Mouse (Mus musculus) fibroblast of lung, adult 2 months (primary cell): Measurements from ENCODE around the gene Slc38a9.
A peak's percentile ranks its signal among the peaks of the same experiment; 100 is the strongest.

Experiments
- DNase-seq: peaks from one replicate; pipeline ENCODE4 v3.0.0-alpha.2; 2011; ENCODE audit warnings: low read depth

Gene Slc38a9

GRCm38 (mm10) chr13:112660574-112661381 is at the start of gene Slc38a9:
TSS of gene Slc38a9 (plus strand) at chr13:112660751.
- DNase-seq, result peak; percentile 83

DNA sequence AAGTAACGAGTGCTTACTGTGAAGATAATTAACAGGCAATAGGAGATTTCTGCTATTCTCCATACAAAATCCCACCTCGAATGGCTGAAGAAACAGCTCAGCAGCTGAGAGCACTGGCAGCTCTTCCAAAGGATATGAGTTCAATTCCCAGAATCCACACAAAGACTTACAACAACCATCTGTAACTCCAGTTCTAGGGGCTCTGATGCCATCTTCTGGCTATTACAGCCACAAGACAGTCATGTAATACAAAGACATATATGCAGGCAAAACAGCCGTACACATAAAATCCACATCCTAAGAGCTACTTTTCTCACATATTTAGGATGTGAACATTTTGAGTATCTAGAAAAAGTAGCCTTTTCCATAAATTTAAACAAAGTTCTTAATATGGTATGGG is 39.0 kb upstream of the Slc38a9 start:
- DNase-seq, result no peak

DNA sequence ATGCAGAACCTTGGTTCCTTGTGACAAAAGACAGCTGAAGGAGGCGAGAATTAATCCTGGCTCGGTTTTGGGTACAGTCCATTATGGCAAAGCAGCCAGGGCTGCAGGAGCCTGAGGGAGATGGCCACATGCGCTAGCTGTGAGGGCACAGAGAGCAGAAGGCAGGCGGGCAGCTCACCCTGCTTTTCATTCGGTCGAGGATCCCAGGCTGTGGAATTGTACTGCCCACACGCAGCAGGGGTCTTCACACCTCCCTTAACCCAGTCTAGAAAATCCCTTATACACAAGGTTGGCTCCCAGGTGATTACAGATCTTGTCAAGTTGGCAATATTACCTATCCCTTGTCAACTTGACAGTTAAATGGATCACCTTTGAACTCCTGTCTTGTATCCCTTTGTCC is 36.9 kb upstream of the Slc38a9 start:
- DNase-seq, result no peak

- DNase-seq, result no peak
These were observed 35.9 kb upstream of the Slc38a9 start for GRCm38 (mm10) chr13:112624622-112625021.

GRCm38 (mm10) chr13:112625566-112625965 is 35.0 kb upstream of the Slc38a9 start:
- no peak for DNase-seq

DNA sequence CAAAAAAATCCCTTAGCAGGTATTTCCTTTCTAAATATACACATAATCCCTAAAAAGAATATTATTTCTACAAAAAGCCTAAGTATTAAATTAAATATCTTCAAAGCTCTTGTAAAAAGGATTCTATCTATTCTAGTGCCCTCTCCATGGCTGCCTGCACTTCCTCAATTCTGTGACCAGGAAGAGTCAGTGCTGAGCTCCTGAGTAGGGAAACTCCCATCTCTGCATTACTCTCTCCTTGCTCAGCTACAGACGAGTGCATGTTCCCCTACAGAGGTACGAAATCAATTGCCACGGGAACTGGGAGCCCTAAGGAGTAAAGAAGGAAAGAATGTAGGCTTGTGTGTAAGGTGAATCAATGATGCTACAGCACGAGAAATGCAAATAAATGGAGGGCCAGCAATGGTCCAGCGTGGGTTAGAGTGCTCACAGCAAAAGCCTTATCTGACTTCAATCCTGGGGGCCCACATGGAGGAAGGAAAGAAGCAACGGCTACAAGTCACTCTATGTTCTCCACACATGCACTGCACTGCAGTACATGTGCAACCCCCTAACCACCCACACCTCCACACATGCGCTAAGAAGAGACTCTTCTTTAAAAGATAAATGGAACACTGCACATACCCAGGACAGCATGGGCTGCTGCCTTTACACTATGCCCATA is 25.2 kb upstream of the Slc38a9 start:
- DNase-seq, result no peak

DNA sequence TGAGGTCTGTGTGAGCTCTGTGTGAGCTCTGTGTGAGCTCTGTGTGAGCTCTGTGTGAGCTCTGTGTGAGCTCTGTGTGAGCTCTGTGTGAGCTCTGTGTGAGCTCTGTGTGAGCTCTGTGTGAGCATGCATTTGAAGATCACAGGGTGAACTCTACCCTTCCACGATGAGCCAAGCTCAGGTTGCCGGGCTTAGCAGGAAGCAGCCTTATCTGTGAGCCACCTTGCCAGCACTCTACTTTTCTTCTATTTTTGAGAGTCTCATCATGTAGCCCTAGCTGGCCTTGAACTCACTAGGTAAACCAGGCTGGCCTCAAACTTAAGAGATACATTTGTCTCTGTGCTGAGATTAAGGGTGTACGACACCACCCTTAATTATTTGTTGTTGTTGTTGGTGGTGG is 24.1 kb upstream of the Slc38a9 start:
- DNase-seq, result no peak

GRCm38 (mm10) chr13:112639111-112639510 is 21.4 kb upstream of the Slc38a9 start:
- no peak for DNase-seq

DNA sequence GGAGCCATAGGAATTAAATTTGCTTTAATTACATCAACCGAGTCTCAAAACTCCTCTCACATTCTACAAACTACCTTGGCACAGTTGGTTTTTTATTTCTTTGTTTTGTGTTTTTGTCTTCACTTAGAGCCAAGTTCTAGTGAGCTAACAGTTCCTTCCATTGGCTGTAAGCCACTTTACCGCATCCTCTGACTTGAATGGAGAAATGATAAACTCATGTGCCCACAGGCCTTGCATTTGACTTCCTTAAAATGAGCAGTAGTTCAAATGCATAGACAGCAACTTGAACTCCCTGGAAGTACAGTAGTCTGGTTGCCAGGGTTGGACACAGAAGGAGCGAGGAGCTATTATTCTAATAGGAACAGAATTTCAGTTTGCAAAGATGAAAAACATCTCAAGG is 17.7 kb upstream of the Slc38a9 start:
- no peak for DNase-seq

DNA sequence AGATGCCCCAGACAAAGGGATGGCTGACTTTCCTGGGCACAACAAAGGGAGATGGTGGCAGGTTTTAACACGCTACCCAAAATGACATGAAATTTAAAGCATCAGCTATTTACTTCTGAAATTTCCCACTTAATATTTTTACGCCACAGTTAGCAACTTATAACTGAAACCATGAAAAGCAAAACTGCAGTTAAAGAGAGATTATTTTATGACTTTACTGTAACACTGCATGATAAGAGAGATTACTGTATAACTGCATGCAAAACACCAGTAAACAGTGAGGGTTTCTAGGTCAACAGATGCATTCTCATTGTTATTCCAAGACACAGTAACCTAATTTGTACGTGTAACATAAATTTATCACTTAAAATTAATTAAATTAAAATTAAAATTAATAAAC is 15.6 kb upstream of the Slc38a9 start:
- no peak for DNase-seq

- DNase-seq, result no peak
These were observed 14.9 kb upstream of the Slc38a9 start for GRCm38 (mm10) chr13:112645529-112646186.

GRCm38 (mm10) chr13:112651183-112651582 is 9.4 kb upstream of the Slc38a9 start:
- DNase-seq, result no peak

DNA sequence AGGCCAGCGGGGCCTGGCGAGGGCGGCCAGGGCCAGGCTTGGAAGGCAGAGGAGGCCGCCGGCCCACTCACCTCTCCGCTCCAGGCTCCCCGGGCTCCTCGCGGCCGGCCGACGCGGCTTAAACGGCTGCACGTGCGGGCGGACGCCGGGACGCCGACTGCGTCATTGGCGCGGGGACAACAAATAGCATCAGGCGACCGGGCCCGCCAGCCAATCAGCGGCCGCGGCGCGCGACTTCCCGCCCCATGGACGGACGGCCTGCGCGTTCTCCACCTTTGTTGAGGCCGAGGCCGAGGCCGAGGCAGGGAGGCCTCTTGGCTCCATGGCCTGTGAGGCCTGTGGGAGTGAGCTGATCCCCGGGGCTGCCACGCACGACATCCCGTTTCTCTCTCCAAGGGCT is 8.3 kb upstream of the Slc38a9 start, which contains the start of gene Ddx4:
TSS of gene Ddx4 (minus strand) at position 271 of the 400 bp plus-strand sequence.
- DNase-seq, result no peak

DNA sequence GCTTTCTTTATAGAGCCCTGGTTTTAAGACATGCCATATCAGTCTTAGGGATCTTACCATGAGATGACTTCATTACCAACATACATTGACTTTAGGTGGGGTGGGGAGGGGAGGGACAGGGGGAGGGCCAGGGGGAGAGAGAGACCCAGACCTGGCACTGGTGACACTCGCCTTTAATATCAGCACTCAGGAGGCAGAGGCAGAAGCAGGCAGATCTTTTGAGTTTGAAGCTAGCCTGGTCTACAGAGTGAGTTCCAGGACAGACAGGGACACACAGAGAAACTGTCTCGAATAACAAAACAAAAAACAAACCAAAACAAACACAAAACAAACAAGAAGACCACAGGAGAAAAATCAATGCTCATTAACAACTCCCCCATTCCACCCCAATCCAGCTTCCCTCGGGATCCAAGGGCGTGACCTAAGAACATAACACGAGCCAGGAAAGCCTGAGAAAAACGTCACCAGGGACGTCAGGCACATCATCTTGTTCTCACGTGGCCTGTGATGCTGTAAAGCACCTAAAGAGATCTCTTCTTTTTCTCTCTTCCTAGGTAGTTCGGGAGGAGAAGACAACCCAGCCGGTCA is 471 bp upstream of the Slc38a9 start:
- no peak for DNase-seq

DNA sequence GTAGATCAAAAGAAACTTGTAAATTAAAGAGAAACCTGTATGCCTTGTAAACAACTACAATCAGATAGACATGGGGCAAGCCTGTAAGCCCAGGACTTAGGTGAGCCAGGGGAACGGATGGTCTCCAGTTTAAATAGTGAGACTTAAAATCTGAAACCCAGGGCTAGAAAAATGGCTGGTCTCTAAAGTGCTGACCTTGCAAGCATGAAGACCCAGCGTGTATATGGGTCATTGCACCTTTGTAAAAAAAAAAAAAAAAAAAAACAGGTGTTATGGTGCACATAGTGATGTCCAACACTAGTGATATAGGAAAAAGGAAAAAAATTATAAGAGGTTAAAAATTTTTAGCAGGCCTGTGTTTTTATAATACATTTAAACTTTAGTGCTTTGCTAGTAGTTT is 1.1 kb downstream of the Slc38a9 start:
- DNase-seq, result no peak

- DNase-seq, result no peak
These were observed 6.0 kb downstream of the Slc38a9 start for GRCm38 (mm10) chr13:112666433-112667024.

DNA sequence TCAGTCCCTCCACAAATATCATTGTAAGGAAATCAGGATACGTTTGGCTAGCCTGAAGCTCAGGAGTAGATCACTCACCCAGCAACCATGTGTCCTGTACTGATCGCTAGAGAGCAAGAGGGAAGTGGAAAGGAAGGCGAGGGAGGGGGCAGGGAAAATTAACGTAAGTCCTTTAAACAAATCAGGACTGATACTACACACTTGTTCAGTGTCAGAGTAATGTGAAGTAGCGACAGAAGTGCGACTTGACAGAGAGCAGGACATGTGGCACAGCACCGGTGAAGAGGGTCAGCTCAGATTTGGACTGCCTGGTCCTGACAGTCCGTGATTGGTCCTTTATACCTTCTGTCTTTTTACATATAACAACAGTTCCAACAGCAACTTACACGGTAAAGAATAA is 6.7 kb downstream of the Slc38a9 start:
- DNase-seq, result no peak

DNA sequence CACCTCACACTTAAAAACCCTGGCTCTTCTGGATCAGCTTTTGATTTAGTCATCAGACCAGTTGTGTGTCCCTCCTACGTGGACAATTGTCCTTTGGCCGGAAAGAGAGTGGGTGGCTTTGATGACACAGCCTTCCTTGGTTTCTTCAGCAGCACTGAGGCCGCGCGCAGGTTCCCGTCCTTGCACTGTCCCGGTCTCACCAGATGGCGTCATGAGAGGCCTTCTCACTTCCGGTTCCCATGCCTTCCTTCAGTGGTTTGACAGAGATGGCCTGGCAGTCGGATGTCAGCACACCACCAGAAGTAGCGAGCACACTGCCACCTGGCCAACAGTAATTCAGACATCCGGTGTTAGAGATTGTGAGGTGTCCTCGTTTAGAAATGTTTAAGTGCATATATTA is 11.2 kb downstream of the Slc38a9 start:
- no peak for DNase-seq

- DNase-seq, result no peak
These were observed 12.2 kb downstream of the Slc38a9 start for GRCm38 (mm10) chr13:112672797-112673196.

DNA sequence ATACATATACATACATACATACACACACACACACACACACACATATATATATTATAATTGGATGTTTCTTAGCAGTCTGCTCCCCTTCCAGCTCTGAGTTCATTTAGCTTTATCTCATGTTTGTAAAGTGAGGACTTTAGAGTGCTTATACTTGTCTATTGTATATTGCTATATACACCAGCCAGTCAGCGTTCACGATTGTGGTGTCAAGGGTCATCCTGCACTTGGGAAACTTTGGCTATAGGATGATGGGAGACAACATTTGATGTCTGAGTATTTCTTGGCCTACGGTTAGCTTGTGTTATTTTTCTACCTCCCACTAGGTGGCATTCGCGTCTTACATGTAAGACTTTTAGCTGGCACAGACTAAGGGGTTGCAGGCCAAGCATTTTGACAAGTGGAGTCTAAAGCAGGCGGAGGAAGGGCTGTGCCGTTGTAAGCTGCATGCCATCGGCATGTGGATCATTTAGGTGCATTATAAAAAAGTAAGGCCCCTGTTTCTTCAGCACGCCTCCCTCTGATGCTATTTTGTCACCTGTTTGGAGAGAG is 13.4 kb downstream of the Slc38a9 start:
- peak; percentile 60 for DNase-seq

GRCm38 (mm10) chr13:112678154-112678553 is 17.6 kb downstream of the Slc38a9 start:
- no peak for DNase-seq

DNA sequence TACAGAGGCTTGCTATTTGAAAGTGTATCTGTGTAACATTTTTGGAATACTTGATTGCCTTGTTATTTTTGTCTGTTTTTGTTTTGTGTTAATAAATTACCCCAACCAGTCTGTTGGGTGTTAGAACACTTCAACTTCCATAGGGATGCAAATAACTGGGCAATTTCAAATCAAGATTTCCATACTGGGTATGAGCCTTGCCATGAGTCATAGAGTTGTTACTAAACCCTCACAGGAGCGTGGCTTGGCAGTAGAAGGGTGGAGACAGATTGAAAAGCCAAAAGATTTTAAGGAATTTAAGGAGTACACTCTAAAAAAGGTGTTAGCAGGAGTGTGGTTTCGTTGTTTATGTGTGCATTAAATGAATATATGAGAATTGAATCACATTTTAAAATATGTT is 22.8 kb downstream of the Slc38a9 start:
- DNase-seq, result peak; percentile 71
